Mouse (Mus musculus) erythroblast, embryonic 14.5 days (primary cell): ENCODE data around the gene Hecw2. TPM values are rescaled to one million over a fixed set of nuclear protein-coding genes. Genes with fewer than 3 reads are reported as not detected.

ENCODE experiments used
- H3K27me3 ChIP-seq: 2 replicates; pipeline ENCODE4 v1.6.1; 2012; ENCODE audit warnings: inconsistent platforms; ENCODE audit not compliant: control insufficient read depth
- H3K36me3 ChIP-seq: 2 replicates; pipeline ENCODE4 v1.6.1; 2012; ENCODE audit warnings: mild to moderate bottlenecking, inconsistent platforms; ENCODE audit not compliant: control insufficient read depth
- H3K4me1 ChIP-seq: 2 replicates; pipeline ENCODE4 v1.6.1; 2012; ENCODE audit warnings: inconsistent platforms; ENCODE audit not compliant: control insufficient read depth
- H3K4me3 ChIP-seq: replicated peaks from 2 replicates; pipeline ENCODE3; 2012; ENCODE audit warnings: moderate library complexity, mild to moderate bottlenecking, inconsistent platforms
- H3K9me3 ChIP-seq: 2 replicates; pipeline ENCODE4 v1.6.1; 2012; ENCODE audit warnings: low read length, inconsistent platforms, mixed read lengths; ENCODE audit not compliant: control insufficient read depth
- GATA1 ChIP-seq: IDR thresholded peaks from 2 replicates; pipeline ENCODE4 v1.6.1; 2012; ENCODE audit warnings: low read length, inconsistent platforms, mixed read lengths
- TAL1 ChIP-seq: IDR thresholded peaks from 3 replicates; pipeline ENCODE4 v1.6.1; 2012; ENCODE audit warnings: low read length, inconsistent platforms, mixed read lengths
- polyA plus RNA-seq: library from polyadenylated mRNA; stranded (reverse); fragments of >175 nt; gene quantifications from 2 replicates; pipeline ENCODE4 v1.2.3, GENCODE M21; 2012

Hecw2 gene
- polyA plus RNA-seq, 1 experiment, result not detected

DNA sequence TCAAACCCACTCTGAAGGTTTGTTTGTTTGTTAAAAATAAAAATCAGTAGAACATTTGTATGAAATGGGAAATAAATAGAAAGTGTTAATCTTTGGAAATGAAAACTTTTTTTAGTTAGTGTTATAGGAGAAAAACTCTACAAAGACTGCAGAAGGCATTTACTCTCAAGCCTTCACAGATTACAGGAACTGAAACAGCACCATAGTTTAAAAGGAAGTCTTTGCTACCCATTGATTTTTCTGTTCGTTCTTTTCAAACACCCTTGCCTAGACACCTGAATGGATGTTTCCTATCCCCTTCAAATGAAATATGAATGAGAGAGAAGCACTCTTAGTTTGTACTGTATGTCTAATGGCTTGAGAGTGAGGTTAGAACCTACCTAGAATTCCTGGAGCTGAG lies 126.7 kb downstream of the Hecw2 start:
- TF ChIP-seq TAL1, result no peak
- no peak for TF ChIP-seq GATA1
- H3K4me3 ChIP-seq, result no peak overlapping the region
- no peaks in the 10 kb centered on the region for H3K27me3 ChIP-seq
- no peaks in the 10 kb centered on the region for H3K4me1 ChIP-seq
- no peaks in the 10 kb centered on the region for H3K36me3 ChIP-seq
- no peaks in the 10 kb centered on the region for H3K9me3 ChIP-seq

DNA sequence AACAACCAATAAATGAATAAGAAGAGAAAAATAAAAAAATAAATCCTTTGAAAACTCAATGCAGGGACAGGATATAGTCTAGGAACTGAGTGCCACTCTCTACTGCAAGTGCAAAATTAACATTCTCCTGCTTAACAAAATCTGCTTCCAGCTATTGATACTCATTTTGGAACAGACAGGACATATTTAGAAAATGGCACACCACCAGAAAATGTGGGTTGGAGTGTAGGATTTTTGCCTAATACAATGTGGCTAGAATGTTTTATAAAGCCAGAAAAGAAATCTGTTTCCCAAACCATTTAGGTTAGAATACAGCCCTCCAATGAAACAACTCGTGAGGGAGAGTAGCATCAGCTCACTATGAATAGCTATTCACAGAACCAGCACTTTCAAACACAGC lies 129.5 kb downstream of the Hecw2 start:
- H3K4me1 ChIP-seq, result no peaks in the 10 kb centered on the region
- no peaks in the 10 kb centered on the region for H3K9me3 ChIP-seq
- H3K36me3 ChIP-seq, result no peaks in the 10 kb centered on the region
- H3K4me3 ChIP-seq, result no peak overlapping the region
- TF ChIP-seq GATA1 (no peak), TAL1 (no peak)
- H3K27me3 ChIP-seq, result no peaks in the 10 kb centered on the region

GRCm38 (mm10) chr1:54061078-54061477 lies 133.9 kb downstream of the Hecw2 start:
- no peaks in the 10 kb centered on the region for H3K27me3 ChIP-seq

GRCm38 (mm10) chr1:54059731-54060130 lies 135.2 kb downstream of the Hecw2 start:
- no peaks in the 10 kb centered on the region for H3K4me1 ChIP-seq
- TF ChIP-seq GATA1 (no peak), TAL1 (no peak)
- no peak overlapping the region for H3K4me3 ChIP-seq
- no peaks in the 10 kb centered on the region for H3K27me3 ChIP-seq
- H3K9me3 ChIP-seq, result no peaks in the 10 kb centered on the region
- no peaks in the 10 kb centered on the region for H3K36me3 ChIP-seq

More at GRCm38 (mm10) chr1:54061078-54061477, 133.9 kb downstream of the Hecw2 start:
- Histone ChIP-seq H3K9me3 (no peaks in the 10 kb centered on the region), H3K4me1 (no peaks in the 10 kb centered on the region), H3K4me3 (no peak overlapping the region), H3K36me3 (no peaks in the 10 kb centered on the region)
- TF ChIP-seq GATA1, result no peak
- no peak for TF ChIP-seq TAL1

DNA sequence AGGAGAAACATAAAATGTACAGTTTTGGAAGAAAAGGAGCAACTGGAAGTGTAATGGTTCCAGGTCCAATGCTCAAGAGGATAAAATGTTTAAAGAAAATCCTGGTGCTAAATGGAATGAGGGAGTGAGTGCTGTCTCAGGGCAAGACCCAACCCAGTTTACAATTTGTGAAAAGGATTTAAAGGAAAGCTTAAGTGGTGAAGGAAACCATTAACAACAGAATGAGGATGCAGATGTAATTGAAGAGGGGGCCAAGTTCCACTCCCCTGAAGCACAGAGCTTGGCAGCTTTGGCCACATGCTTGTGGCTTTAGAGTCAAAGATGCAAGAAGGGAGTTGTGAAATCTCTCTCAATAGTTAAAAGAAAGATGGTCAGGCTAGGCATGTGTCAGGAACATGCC lies 142.2 kb downstream of the Hecw2 start:
- Histone ChIP-seq H3K4me1 (no peaks in the 10 kb centered on the region), H3K4me3 (no peak overlapping the region), H3K9me3 (no peaks in the 10 kb centered on the region), H3K36me3 (no peaks in the 10 kb centered on the region), H3K27me3 (no peaks in the 10 kb centered on the region)
- TF ChIP-seq GATA1 (no peak), TAL1 (no peak)

DNA sequence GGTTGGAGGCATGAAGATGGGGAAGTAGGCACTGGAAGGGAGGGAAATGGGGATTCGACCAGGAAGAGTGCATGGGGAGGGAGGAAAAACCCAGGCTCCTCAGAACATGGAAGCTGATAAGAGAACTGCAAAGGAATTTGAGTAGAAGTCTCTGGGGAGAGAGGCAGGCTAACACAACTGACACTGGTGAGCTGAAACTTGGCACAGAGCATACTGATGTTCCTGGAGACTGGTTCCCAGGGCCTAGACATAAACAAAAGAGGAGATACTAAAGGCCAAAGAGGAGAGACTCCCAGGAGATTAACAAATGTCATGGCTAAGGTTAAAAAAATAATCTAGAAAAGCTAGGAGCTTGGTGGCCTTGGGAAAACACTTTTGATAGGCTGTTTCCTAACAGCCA lies 148.0 kb downstream of the Hecw2 start:
- H3K4me3 ChIP-seq, result no peak overlapping the region
- no peaks in the 10 kb centered on the region for H3K9me3 ChIP-seq
- no peaks in the 10 kb centered on the region for H3K27me3 ChIP-seq
- H3K36me3 ChIP-seq, result no peaks in the 10 kb centered on the region
- no peaks in the 10 kb centered on the region for H3K4me1 ChIP-seq
- TF ChIP-seq GATA1 (no peak), TAL1 (no peak)

DNA sequence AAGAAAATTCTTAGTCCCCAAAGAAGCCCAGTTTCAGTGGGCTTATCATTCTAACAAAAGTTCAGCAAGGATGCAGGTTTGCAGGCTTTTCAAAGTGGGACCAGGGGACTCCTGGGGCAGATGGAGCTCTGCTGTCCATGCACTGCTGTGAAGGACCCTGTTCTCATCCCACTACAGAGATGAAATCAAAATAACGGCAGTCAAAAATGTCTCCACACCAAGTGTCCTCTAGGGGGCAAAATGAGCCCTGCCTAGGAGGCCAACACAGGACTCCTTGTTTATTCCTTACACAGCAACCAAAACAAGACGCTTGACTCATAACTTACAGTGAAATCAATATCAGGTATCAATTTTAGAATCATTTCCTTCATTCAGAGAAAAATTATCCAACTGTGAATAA lies 155.9 kb downstream of the Hecw2 start:
- H3K4me3 ChIP-seq, result no peak overlapping the region
- TF ChIP-seq TAL1, result no peak
- no peak for TF ChIP-seq GATA1

DNA sequence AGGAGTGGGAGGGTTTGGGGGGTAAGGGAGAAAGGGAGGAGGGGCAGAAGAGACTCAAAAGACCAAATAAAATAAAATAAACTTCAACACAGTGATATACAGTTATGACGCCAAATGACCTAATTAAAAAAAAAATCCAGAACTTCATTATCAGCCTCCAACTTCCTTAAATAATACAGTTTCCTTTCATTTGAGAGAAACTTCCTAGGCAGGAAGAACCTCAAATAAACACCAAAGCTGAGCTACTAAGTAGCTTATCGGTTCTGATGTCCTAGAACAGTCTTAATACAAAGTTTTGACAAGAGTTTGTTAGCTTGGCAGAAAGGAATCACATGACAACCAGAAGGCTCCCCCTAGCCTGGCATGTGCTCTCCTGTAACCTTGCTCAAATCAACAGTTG lies 177.3 kb downstream of the Hecw2 start:
- TF ChIP-seq TAL1 (no peak), GATA1 (no peak)
- H3K27me3 ChIP-seq, result no peaks in the 10 kb centered on the region
- no peaks in the 10 kb centered on the region for H3K9me3 ChIP-seq

More for the DNA sequence above, 155.9 kb downstream of the Hecw2 start:
- no peaks in the 10 kb centered on the region for H3K9me3 ChIP-seq
- no peaks in the 10 kb centered on the region for H3K36me3 ChIP-seq
- no peaks in the 10 kb centered on the region for H3K4me1 ChIP-seq
- H3K27me3 ChIP-seq, result no peaks in the 10 kb centered on the region

DNA sequence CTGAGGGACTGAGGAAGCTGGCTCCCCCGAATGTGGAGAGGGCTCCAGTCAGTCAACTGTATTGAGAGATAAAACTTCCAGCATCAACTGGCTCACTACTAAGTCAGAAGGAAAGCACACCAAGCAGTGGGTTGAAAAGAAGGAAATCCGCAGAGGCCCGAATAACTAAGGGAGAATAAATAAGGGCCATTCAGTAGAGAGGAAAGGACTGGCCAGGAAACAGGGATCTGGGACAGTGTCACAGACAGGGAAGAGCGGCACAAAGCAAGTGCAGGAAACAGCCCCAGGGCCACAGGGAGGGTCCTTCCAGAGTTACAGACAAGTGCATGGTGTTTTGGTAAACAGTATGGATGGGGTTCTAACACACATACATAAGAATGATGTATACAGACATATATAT lies 179.2 kb downstream of the Hecw2 start:
- TF ChIP-seq GATA1 (no peak), TAL1 (no peak)
- Histone ChIP-seq H3K27me3 (no peaks in the 10 kb centered on the region), H3K9me3 (no peaks in the 10 kb centered on the region), H3K36me3 (no peaks in the 10 kb centered on the region), H3K4me1 (no peaks in the 10 kb centered on the region), H3K4me3 (no peak overlapping the region)

More for the DNA sequence above, 177.3 kb downstream of the Hecw2 start:
- Histone ChIP-seq H3K4me3 (no peak overlapping the region), H3K36me3 (no peaks in the 10 kb centered on the region), H3K4me1 (no peaks in the 10 kb centered on the region)

DNA sequence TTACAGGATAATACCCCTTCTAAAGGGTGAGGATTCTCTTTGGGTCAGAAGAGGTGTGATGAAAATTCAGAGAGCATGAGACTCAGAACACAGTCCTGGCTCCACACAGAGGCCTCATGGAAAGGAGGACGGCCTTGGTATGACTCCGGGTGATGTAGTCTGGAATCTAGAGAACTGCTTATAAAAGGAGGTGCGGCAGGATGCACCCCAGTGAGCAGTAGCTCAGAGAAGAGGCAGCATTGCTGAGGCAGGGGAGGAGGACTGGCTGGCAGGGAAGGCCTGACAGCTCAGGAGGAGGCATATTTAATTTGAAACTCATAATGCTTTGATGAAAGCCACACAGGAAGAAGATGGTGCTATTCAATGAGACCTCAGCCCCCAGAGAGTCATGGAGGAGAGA lies 182.6 kb downstream of the Hecw2 start:
- Histone ChIP-seq H3K36me3 (no peaks in the 10 kb centered on the region), H3K4me3 (no peak overlapping the region), H3K27me3 (no peaks in the 10 kb centered on the region), H3K9me3 (no peaks in the 10 kb centered on the region), H3K4me1 (no peaks in the 10 kb centered on the region)
- TF ChIP-seq TAL1, result no peak
- TF ChIP-seq GATA1, result no peak
